Mouse (Mus musculus): ENCODE results near the gene Vmn1r142. TPM values are rescaled to one million over a fixed set of nuclear protein-coding genes. Genes with fewer than 3 reads are reported as not detected.
"Not testable (repeated sequence)": the region's sequence is repeated elsewhere in the genome, so short reads cannot be mapped to it uniquely, and the experiment has no call there.

The Vmn1r142 gene
- not detected in 3 replicates for total RNA-seq (2017)

GRCm38 (mm10) chr7:22163935-22164334, at the start of gene Vmn1r142:
TSS of gene Vmn1r142 (minus strand) at chr7:22164035.
- not testable (repeated sequence) for ATAC-seq (replicated peaks; ENCODE audit: insufficient number of reproducible peaks, low FRiP score, low TSS enrichment, poor library complexity, severe bottlenecking)

- ATAC-seq (replicated peaks; ENCODE audit: insufficient number of reproducible peaks, low FRiP score, low TSS enrichment, poor library complexity, severe bottlenecking), result not testable (repeated sequence)
Measured at GRCm38 (mm10) chr7:22201164-22201563, 37.3 kb upstream of the Vmn1r142 start, which contains the start of gene Gm8653. TSS of gene Gm8653 (minus strand) at chr7:22201264.

- ATAC-seq (replicated peaks; ENCODE audit: insufficient number of reproducible peaks, low FRiP score, low TSS enrichment, poor library complexity, severe bottlenecking), result not testable (repeated sequence)
Measured at GRCm38 (mm10) chr7:22189077-22189476, 25.2 kb upstream of the Vmn1r142 start, which contains the start of gene Vmn1r143. TSS of gene Vmn1r143 (plus strand) at chr7:22189377.

- ATAC-seq (replicated peaks; ENCODE audit: insufficient number of reproducible peaks, low FRiP score, low TSS enrichment, poor library complexity, severe bottlenecking), result not testable (repeated sequence)
Measured at GRCm38 (mm10) chr7:22134641-22135040, 29.2 kb downstream of the Vmn1r142 start, which contains the start of gene Gm10666. TSS of gene Gm10666 (minus strand) at chr7:22134741.

GRCm38 (mm10) chr7:22118145-22118544, 45.7 kb downstream of the Vmn1r142 start, which contains the start of gene Gm16451:
TSS of gene Gm16451 (minus strand) at chr7:22118245.
- ATAC-seq (replicated peaks; ENCODE audit: insufficient number of reproducible peaks, low FRiP score, low TSS enrichment, poor library complexity, severe bottlenecking), result not testable (repeated sequence)

Other genes with a start within 250 kb of the Vmn1r142 start
- gene Gm5891, start 242.7 kb downstream of the Vmn1r142 start, total RNA-seq (2017), result not detected in 3 replicates
- not detected in 3 replicates for gene Vmn1r137, start 169.4 kb downstream of the Vmn1r142 start, total RNA-seq (2017)
- not detected in 3 replicates for gene Vmn1r138, start 135.1 kb downstream of the Vmn1r142 start, total RNA-seq (2017)
- not detected in 3 replicates for gene Gm6176, start 107.7 kb downstream of the Vmn1r142 start, total RNA-seq (2017)
- gene Vmn1r139, start 95.0 kb downstream of the Vmn1r142 start, total RNA-seq (2017), result not detected in 3 replicates
- not detected in 3 replicates for gene Gm16451, start 45.8 kb downstream of the Vmn1r142 start, total RNA-seq (2017)
- gene Gm10666, start 29.3 kb downstream of the Vmn1r142 start, total RNA-seq (2017), result not detected in 3 replicates
- not detected in 3 replicates for gene Vmn1r143, start 25.3 kb upstream of the Vmn1r142 start, total RNA-seq (2017)
- not detected in 3 replicates for gene Gm8653, start 37.2 kb upstream of the Vmn1r142 start, total RNA-seq (2017)
- not detected in 3 replicates for gene Gm8453, start 65.4 kb upstream of the Vmn1r142 start, total RNA-seq (2017)
- gene Gm4187, start 165.7 kb upstream of the Vmn1r142 start, total RNA-seq (2017), result not detected in 3 replicates
- not detected in 3 replicates for gene Gm8660, start 207.0 kb upstream of the Vmn1r142 start, total RNA-seq (2017)
- gene Vmn1r148, start 249.5 kb upstream of the Vmn1r142 start, total RNA-seq (2017), result not detected in 3 replicates